Mouse (Mus musculus): ENCODE measurements at regions not wholly inside any gene's neighbourhood (a gene's known extent, or its start where the extent isn't known, plus 50 kb on each side); places are given as distances from the start of the nearest gene placed in this dataset.

GRCm38 (mm10) chr15:67729492-67729891 lies 1228.8 kb upstream of the Lrrc6 start:
- no peak for TF ChIP-seq USF2 (conservative IDR thresholded peaks at IDR 0.05; ENCODE audit: low read depth, low read length)
- TF ChIP-seq SIN3A (IDR thresholded peaks at IDR 0.05; ENCODE audit: low read length) = no peak
- TF ChIP-seq EP300 (IDR thresholded peaks at IDR 0.05; ENCODE audit: low read length) = no peak
- no peak for TF ChIP-seq CTCF (conservative IDR thresholded peaks at IDR 0.05 in 1 of 2, IDR thresholded peaks at IDR 0.05 in 1 of 2; ENCODE audit: low read depth in 2 of 2, low read length in 2 of 2)
- no peak for TF ChIP-seq MAFK (IDR thresholded peaks at IDR 0.05; ENCODE audit: insufficient replicate concordance, low read length)
- TF ChIP-seq SMC3 (IDR thresholded peaks at IDR 0.05; ENCODE audit: low read depth, low read length) = no peak
- TF ChIP-seq NRF1 (IDR thresholded peaks at IDR 0.05; ENCODE audit: low read depth, low read length) = no peak
- TF ChIP-seq POLR2A (IDR thresholded peaks at IDR 0.05; ENCODE audit: low read depth, low read length) = no peak
- no peak for TF ChIP-seq ZMIZ1 (IDR thresholded peaks at IDR 0.05; ENCODE audit: low read depth, low read length)
- TF ChIP-seq BHLHE40 (IDR thresholded peaks at IDR 0.05; ENCODE audit: low read depth, low read length) = no peak

All from CH12.LX (cell line).